Mouse (Mus musculus): ENCODE measurements around the gene Taok2. TPM values are rescaled to one million over a fixed set of nuclear protein-coding genes. Genes with fewer than 3 reads are reported as not detected.

Gene Taok2
- polyA plus RNA-seq, 1 experiment from 2014 or later: 57.2 TPM

- 88% methylated on average over 2 of the region's 2 CpGs for WGBS
- H3K27me3 ChIP-seq: no peaks in the 10 kb centered on the region
Measured at GRCm38 (mm10) chr7:126867534-126867933, 17.0 kb downstream of the Taok2 start.

GRCm38 (mm10) chr7:126863791-126864190, 20.7 kb downstream of the Taok2 start:
- H3K4me2 ChIP-seq: peak overlapping the region; percentile 87
- ATAC-seq (ENCODE audit: low FRiP score): no peak
- no peaks in the 10 kb centered on the region for H3K9me3 ChIP-seq
- H3K4me3 ChIP-seq: peak overlapping the region; percentile 66
- WGBS: 60% methylated on average over 6 of the region's 6 CpGs
- H3K36me3 ChIP-seq: peaks cover 56% of the 10 kb centered on the region
- H3K4me1 ChIP-seq (replicated peaks): peaks cover 31% of the 10 kb centered on the region
- H3K27ac ChIP-seq: 0 out of 2 replicates have a peak overlapping the region, but pooled peaks have one; percentile 23
- H3K27me3 ChIP-seq: no peaks in the 10 kb centered on the region
- peak overlapping the region; percentile 78 for H3K9ac ChIP-seq

More at GRCm38 (mm10) chr7:126867534-126867933, 17.0 kb downstream of the Taok2 start:
- Histone ChIP-seq H3K27ac (no peak overlapping the region), H3K36me3 (peaks cover 89% of the 10 kb centered on the region), H3K4me1 (replicated peaks) (peaks cover 21% of the 10 kb centered on the region), H3K4me3 (no peak overlapping the region), H3K9ac (no peak overlapping the region), H3K9me3 (no peaks in the 10 kb centered on the region), H3K4me2 (no peak overlapping the region)
- ATAC-seq (ENCODE audit: low FRiP score): no peak

GRCm38 (mm10) chr7:126862147-126862784, 22.2 kb downstream of the Taok2 start, which contains the start of gene Ino80e:
Gene Ino80e (minus strand): TSS chr7:126862377.
- H3K36me3 ChIP-seq: peaks cover 55% of the 10 kb centered on the region
- peak within 1 kb of the TSS; percentile 87 for H3K4me2 ChIP-seq
- peak within 1 kb of the TSS; percentile 78 for H3K9ac ChIP-seq
- ATAC-seq (ENCODE audit: low FRiP score): peak; percentile 82
- no peaks in the 10 kb centered on the region for H3K9me3 ChIP-seq
- peaks cover 31% of the 10 kb centered on the region for H3K4me1 ChIP-seq (replicated peaks)
- under 1% methylated on average over 41 of the region's 41 CpGs for WGBS
- peak within 1 kb of the TSS; percentile 86 for H3K27ac ChIP-seq
- no peaks in the 10 kb centered on the region for H3K27me3 ChIP-seq
- peak within 1 kb of the TSS; percentile 66 for H3K4me3 ChIP-seq

GRCm38 (mm10) chr7:126861429-126862130, 22.9 kb downstream of the Taok2 start, which contains the start of gene Hirip3:
Gene Hirip3 (plus strand): TSS chr7:126861972.
- peak; percentile 88 for ATAC-seq (ENCODE audit: low FRiP score)
- Histone ChIP-seq H3K4me3 (peak within 1 kb of the TSS; percentile 66), H3K9me3 (no peaks in the 10 kb centered on the region), H3K9ac (peak within 1 kb of the TSS; percentile 78), H3K36me3 (peaks cover 55% of the 10 kb centered on the region), H3K27me3 (no peaks in the 10 kb centered on the region), H3K4me1 (replicated peaks) (peaks cover 31% of the 10 kb centered on the region), H3K4me2 (peak within 1 kb of the TSS; percentile 87), H3K27ac (peak within 1 kb of the TSS; percentile 86)
- WGBS: 4% methylated on average over 42 of the region's 42 CpGs

GRCm38 (mm10) chr7:126860987-126861386, 23.5 kb downstream of the Taok2 start:
- peak overlapping the region; percentile 87 for H3K4me2 ChIP-seq
- H3K27ac ChIP-seq: peak overlapping the region; percentile 86; the same call in 1 of the 2 replicates
- peaks cover 55% of the 10 kb centered on the region for H3K36me3 ChIP-seq

GRCm38 (mm10) chr7:126856741-126857420, 27.6 kb downstream of the Taok2 start:
- H3K9me3 ChIP-seq: no peaks in the 10 kb centered on the region
- 0 out of 2 replicates have a peak overlapping the region, but pooled peaks have one; percentile 39 for H3K9ac ChIP-seq
- H3K4me2 ChIP-seq: no peak overlapping the region
- ATAC-seq (ENCODE audit: low FRiP score): no peak
- peaks cover 71% of the 10 kb centered on the region for H3K36me3 ChIP-seq
- H3K27me3 ChIP-seq: 0 out of 2 replicates have a peak, but pooled peaks cover under 1% of the 10 kb centered on the region
- H3K4me3 ChIP-seq: no peak overlapping the region
- peaks cover 10% of the 10 kb centered on the region for H3K4me1 ChIP-seq (replicated peaks)
- WGBS: 81% methylated on average over 9 of the region's 9 CpGs
- no peak overlapping the region for H3K27ac ChIP-seq

More at GRCm38 (mm10) chr7:126860987-126861386, 23.5 kb downstream of the Taok2 start:
- Histone ChIP-seq H3K9me3 (no peaks in the 10 kb centered on the region), H3K9ac (peak overlapping the region; percentile 78), H3K4me1 (replicated peaks) (peaks cover 31% of the 10 kb centered on the region), H3K27me3 (no peaks in the 10 kb centered on the region), H3K4me3 (peak overlapping the region; percentile 66)
- WGBS: 78% methylated on average over 5 of the region's 5 CpGs
- no peak for ATAC-seq (ENCODE audit: low FRiP score)

- Histone ChIP-seq H3K36me3 (peaks cover 80% of the 10 kb centered on the region), H3K4me3 (no peak overlapping the region), H3K4me2 (no peak overlapping the region), H3K9me3 (no peaks in the 10 kb centered on the region), H3K27ac (no peak overlapping the region), H3K27me3 (peaks cover 11% of the 10 kb centered on the region; the same call in 1 of the 2 replicates), H3K9ac (peak overlapping the region; percentile 49; the same call in 1 of the 2 replicates), H3K4me1 (replicated peaks) (peaks cover 2% of the 10 kb centered on the region)
- WGBS: 93% methylated on average over 3 of the region's 3 CpGs
- no peak for ATAC-seq (ENCODE audit: low FRiP score)
Measured at GRCm38 (mm10) chr7:126855641-126856040, 28.9 kb downstream of the Taok2 start.

- 83% methylated on average over 5 of the region's 5 CpGs for WGBS
- no peak overlapping the region for H3K9ac ChIP-seq
- no peaks in the 10 kb centered on the region for H3K9me3 ChIP-seq
- H3K36me3 ChIP-seq: peaks cover 73% of the 10 kb centered on the region
- no peak overlapping the region for H3K27ac ChIP-seq
- no peak overlapping the region for H3K4me2 ChIP-seq
- H3K27me3 ChIP-seq: peaks cover 33% of the 10 kb centered on the region
- no peak overlapping the region for H3K4me3 ChIP-seq
- H3K4me1 ChIP-seq (replicated peaks): peaks cover 10% of the 10 kb centered on the region
- ATAC-seq (ENCODE audit: low FRiP score): no peak
Measured at GRCm38 (mm10) chr7:126853454-126853853, 31.0 kb downstream of the Taok2 start.

GRCm38 (mm10) chr7:126851192-126851591, 33.3 kb downstream of the Taok2 start:
- H3K27me3 ChIP-seq: peaks cover 48% of the 10 kb centered on the region
- no peak overlapping the region for H3K27ac ChIP-seq
- peaks cover 50% of the 10 kb centered on the region for H3K36me3 ChIP-seq
- no peak for ATAC-seq (ENCODE audit: low FRiP score)
- peaks cover 23% of the 10 kb centered on the region for H3K4me1 ChIP-seq (replicated peaks)
- no peaks in the 10 kb centered on the region for H3K9me3 ChIP-seq
- H3K9ac ChIP-seq: peak overlapping the region; percentile 21; the same call in 1 of the 2 replicates
- WGBS: 45% methylated on average over 12 of the region's 12 CpGs
- no peak overlapping the region for H3K4me3 ChIP-seq
- no peak overlapping the region for H3K4me2 ChIP-seq

- ATAC-seq (ENCODE audit: low FRiP score): no peak
- H3K36me3 ChIP-seq: peaks cover 40% of the 10 kb centered on the region
- H3K4me3 ChIP-seq: no peak overlapping the region
- H3K4me1 ChIP-seq (replicated peaks): peaks cover 23% of the 10 kb centered on the region
- no peak overlapping the region for H3K9ac ChIP-seq
- H3K27me3 ChIP-seq: peaks cover 48% of the 10 kb centered on the region
- WGBS: 86% methylated on average over 6 of the region's 6 CpGs
- H3K9me3 ChIP-seq: no peaks in the 10 kb centered on the region
- no peak overlapping the region for H3K4me2 ChIP-seq
- no peak overlapping the region for H3K27ac ChIP-seq
Measured at GRCm38 (mm10) chr7:126850161-126850560, 34.3 kb downstream of the Taok2 start.

GRCm38 (mm10) chr7:126848794-126849193, 35.7 kb downstream of the Taok2 start:
- WGBS: 21% methylated on average over 10 of the region's 10 CpGs
- peak overlapping the region; percentile 57 for H3K4me3 ChIP-seq
- H3K4me2 ChIP-seq: peak overlapping the region; percentile 99
- 0 out of 2 replicates have a peak, but pooled peaks have one; percentile 9 for ATAC-seq (ENCODE audit: low FRiP score)
- no peak overlapping the region for H3K27ac ChIP-seq
- H3K4me1 ChIP-seq (replicated peaks): peaks cover 23% of the 10 kb centered on the region
- peaks cover 28% of the 10 kb centered on the region for H3K36me3 ChIP-seq
- H3K27me3 ChIP-seq: peaks cover 58% of the 10 kb centered on the region
- no peaks in the 10 kb centered on the region for H3K9me3 ChIP-seq
- peak overlapping the region; percentile 77 for H3K9ac ChIP-seq

Measured in hindbrain, embryonic 13.5 days (tissue).